Mouse (Mus musculus): ENCODE measurements around the gene 4930442H23Rik. TPM values are rescaled to one million over a fixed set of nuclear protein-coding genes. Genes with fewer than 3 reads are reported as not detected.

Gene 4930442H23Rik
- total RNA-seq, 2 experiments from 2014 or later, result not detected

Other genes with a start within 250 kb of the 4930442H23Rik start
- gene Gng7, start 168.9 kb downstream of the 4930442H23Rik start, total RNA-seq (2021), result 1 to 10 TPM in 1 of 2 experiments, under 1 TPM in 1; 0.82 to 1.3 TPM
- not detected for gene Diras1, start 158.2 kb downstream of the 4930442H23Rik start, total RNA-seq (2021)
- gene Slc39a3, start 146.4 kb downstream of the 4930442H23Rik start, total RNA-seq (2021), result 10 to 100 TPM; 12.8 to 14.2 TPM
- 100 to 1,000 TPM in 1 of 2 experiments, 10 to 100 TPM in 1; 99.5 to 102 TPM for gene Sgta, start 123.7 kb downstream of the 4930442H23Rik start, total RNA-seq (2021)
- gene Thop1, start 113.8 kb downstream of the 4930442H23Rik start, total RNA-seq (2021), result 10 to 100 TPM; 12.8 to 14.8 TPM
- under 1 TPM; 0.31 to 0.74 TPM for gene Creb3l3, start 85.0 kb downstream of the 4930442H23Rik start, total RNA-seq (2021)
- 100 to 1,000 TPM; 118 to 132 TPM for gene Map2k2, start 77.9 kb downstream of the 4930442H23Rik start, total RNA-seq (2021)
- gene Zbtb7a, start 48.6 kb downstream of the 4930442H23Rik start, total RNA-seq (2021), result 10 to 100 TPM; 33.8 to 34.9 TPM
- gene Pias4, start 15.9 kb downstream of the 4930442H23Rik start, total RNA-seq (2021), result 10 to 100 TPM; 16.5 to 16.9 TPM
- 1,000 to 10,000 TPM; 1,062 to 1,185 TPM for gene Eef2, start 7.2 kb downstream of the 4930442H23Rik start, total RNA-seq (2021)
- 10 to 100 TPM; 29.9 to 34.5 TPM for gene Dapk3, start 844 bp downstream of the 4930442H23Rik start, total RNA-seq (2021)
- 1 to 10 TPM; 7.1 to 8.8 TPM for gene Nmrk2, start 18.2 kb upstream of the 4930442H23Rik start, total RNA-seq (2021)
- gene Atcay, start 47.0 kb upstream of the 4930442H23Rik start, total RNA-seq (2021), result not detected
- 1 to 10 TPM; 2.3 to 2.5 TPM for gene Zfr2, start 49.3 kb upstream of the 4930442H23Rik start, total RNA-seq (2021)
- under 1 TPM; 0.42 to 0.87 TPM for gene Matk, start 69.1 kb upstream of the 4930442H23Rik start, total RNA-seq (2021)
- gene Mrpl54, start 83.1 kb upstream of the 4930442H23Rik start, total RNA-seq (2021), result 10 to 100 TPM; 85.7 to 89.6 TPM
- gene Apba3, start 83.1 kb upstream of the 4930442H23Rik start, total RNA-seq (2021), result 100 to 1,000 TPM in 1 of 2 experiments, 10 to 100 TPM in 1; 85.9 to 110 TPM
- under 1 TPM in 1 of 2 experiments, not detected in 1; 0.87 TPM for gene Tjp3, start 107.7 kb upstream of the 4930442H23Rik start, total RNA-seq (2021)
- gene Pip5k1c, start 109.1 kb upstream of the 4930442H23Rik start, total RNA-seq (2021), result 10 to 100 TPM; 23.1 to 25.6 TPM
- gene Cactin, start 137.3 kb upstream of the 4930442H23Rik start, total RNA-seq (2021), result 10 to 100 TPM; 14.6 to 15.8 TPM
- gene Tbxa2r, start 144.9 kb upstream of the 4930442H23Rik start, total RNA-seq (2021), result 1 to 10 TPM; 2.5 to 2.7 TPM
- 1 to 10 TPM; 3.4 to 4.7 TPM for gene Gipc3, start 159.4 kb upstream of the 4930442H23Rik start, total RNA-seq (2021)
- 10 to 100 TPM; 57.1 to 62.2 TPM for gene Hmg20b, start 166.6 kb upstream of the 4930442H23Rik start, total RNA-seq (2021)
- gene Mfsd12, start 173.6 kb upstream of the 4930442H23Rik start, total RNA-seq (2021), result 10 to 100 TPM; 11.0 to 12.7 TPM
- under 1 TPM; 0.45 to 0.51 TPM for gene 4930404N11Rik, start 182.0 kb upstream of the 4930442H23Rik start, total RNA-seq (2021)
- gene Fzr1, start 194.7 kb upstream of the 4930442H23Rik start, total RNA-seq (2021), result 10 to 100 TPM; 27.6 to 35.6 TPM
- 10 to 100 TPM; 49.9 to 59.6 TPM for gene Dohh, start 200.6 kb upstream of the 4930442H23Rik start, total RNA-seq (2021)
- 1 to 10 TPM in 1 of 2 experiments, under 1 TPM in 1; 0.65 to 2.3 TPM for gene Gm48551, start 200.6 kb upstream of the 4930442H23Rik start, total RNA-seq (2021)
- gene Gm48552, start 205.2 kb upstream of the 4930442H23Rik start, total RNA-seq (2021), result under 1 TPM in 1 of 2 experiments, not detected in 1; 0.51 TPM
- 1 to 10 TPM; 1.9 to 2.2 TPM for gene Smim24, start 209.2 kb upstream of the 4930442H23Rik start, total RNA-seq (2021)

Data from heart, adult 18-20 months (tissue).